Mouse (Mus musculus): ENCODE data around the gene Defb9.

DNA sequence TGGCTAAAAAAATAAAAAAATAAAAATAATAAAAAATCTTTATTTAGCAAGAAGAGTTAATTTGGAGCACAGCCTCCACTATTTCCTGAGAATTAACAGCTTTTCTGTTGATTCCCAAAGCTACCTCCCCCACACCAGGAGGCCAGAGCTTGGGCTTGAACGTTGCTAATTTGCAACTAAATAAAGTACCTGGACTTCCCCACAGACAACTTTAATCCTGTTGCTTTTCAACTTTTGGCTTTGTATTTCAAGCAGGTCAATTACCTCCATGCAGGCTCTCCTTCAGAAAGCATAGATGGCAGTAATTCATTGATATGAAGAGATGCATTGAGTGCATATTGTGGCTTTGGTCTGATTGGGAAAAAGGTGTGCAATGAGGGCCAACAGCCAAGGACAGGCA lies 26.7 kb upstream of the Defb9 start:
- TF ChIP-seq CTCF (IDR thresholded peaks at IDR 0.05; ENCODE audit: borderline replicate concordance, extremely low read depth, insufficient read depth, insufficient read length): no peak
- no peak for TF ChIP-seq POLR2A (IDR thresholded peaks at IDR 0.05; ENCODE audit: borderline replicate concordance, extremely low read depth, insufficient read depth, insufficient read length, poor library complexity, severe bottlenecking)
